Mouse (Mus musculus) central nervous system, embryonic 18 days (tissue): ENCODE measurements around the gene Olfr1242. TPM values are rescaled to one million over a fixed set of nuclear protein-coding genes. Genes with fewer than 3 reads are reported as not detected.

Source experiments
- polyA plus RNA-seq: library from polyadenylated mRNA; depleted of rRNA; stranded (reverse); fragments of >200 nt; gene quantifications from 2 replicates; pipeline ENCODE4 v1.2.3, GENCODE M21; 2012; rRNA removed

Gene Olfr1242
- not detected in 2 replicates for polyA plus RNA-seq

DNA sequence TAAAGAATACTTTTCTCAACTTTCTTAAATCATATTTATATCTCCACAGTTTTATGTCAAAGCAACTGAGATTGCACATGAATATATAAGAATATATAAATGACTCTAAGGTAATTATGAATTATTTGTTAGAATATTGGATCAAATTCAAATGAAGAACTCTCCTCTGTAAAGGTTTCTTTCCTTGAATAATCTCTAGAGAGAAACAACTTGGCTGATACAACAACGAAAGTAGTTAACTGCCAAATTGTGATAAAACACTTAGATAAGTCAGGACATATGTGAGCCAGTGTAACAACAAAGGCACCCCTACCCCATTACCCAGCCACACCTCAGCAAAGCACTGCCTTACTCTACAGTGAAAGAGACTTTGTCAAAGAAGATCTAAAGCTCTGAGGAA is at the start of gene Olfr1242:
Gene Olfr1242 (minus strand): TSS at position 101 of the 400 bp plus-strand sequence.

GRCm38 (mm10) chr2:89531387-89531786 is 33.3 kb upstream of the Olfr1242 start, which contains the start of gene Olfr1243:
Gene Olfr1243, minus strand, starts transcription at chr2:89531487.

GRCm38 (mm10) chr2:89487026-89487425 is 11.1 kb downstream of the Olfr1242 start, which contains the start of gene Olfr1241:
Gene Olfr1241, minus strand, starts transcription at chr2:89487126.

GRCm38 (mm10) chr2:89442900-89443299 is 55.2 kb downstream of the Olfr1242 start, which contains the start of gene Olfr1240:
Gene Olfr1240, minus strand, starts transcription at chr2:89443000.

Other genes with a start within 250 kb of the Olfr1242 start
- gene Olfr1228, start 244.3 kb downstream of the Olfr1242 start, polyA plus RNA-seq = not detected in 2 replicates
- gene Olfr1229, start 210.3 kb downstream of the Olfr1242 start, polyA plus RNA-seq = not detected in 2 replicates
- not detected in 2 replicates for gene Olfr1230, start 201.1 kb downstream of the Olfr1242 start, polyA plus RNA-seq
- not detected in 2 replicates for gene Olfr1231, start 191.3 kb downstream of the Olfr1242 start, polyA plus RNA-seq
- not detected in 2 replicates for gene Olfr1232, start 168.7 kb downstream of the Olfr1242 start, polyA plus RNA-seq
- not detected in 2 replicates for gene Olfr1233, start 155.9 kb downstream of the Olfr1242 start, polyA plus RNA-seq
- gene Olfr1234, start 133.5 kb downstream of the Olfr1242 start, polyA plus RNA-seq = not detected in 2 replicates
- gene Olfr1238, start 88.7 kb downstream of the Olfr1242 start, polyA plus RNA-seq = not detected in 2 replicates
- gene Olfr1239, start 77.9 kb downstream of the Olfr1242 start, polyA plus RNA-seq = not detected in 2 replicates
- gene Olfr1240, start 55.3 kb downstream of the Olfr1242 start, polyA plus RNA-seq = not detected in 2 replicates
- gene Olfr1241, start 11.2 kb downstream of the Olfr1242 start, polyA plus RNA-seq = not detected in 2 replicates
- not detected in 2 replicates for gene Olfr1243, start 33.2 kb upstream of the Olfr1242 start, polyA plus RNA-seq
- not detected in 2 replicates for gene Olfr1245, start 80.1 kb upstream of the Olfr1242 start, polyA plus RNA-seq
- gene Olfr1246, start 94.8 kb upstream of the Olfr1242 start, polyA plus RNA-seq = not detected in 2 replicates
- gene Olfr1247, start 115.8 kb upstream of the Olfr1242 start, polyA plus RNA-seq = not detected in 2 replicates
- gene Olfr1248, start 119.9 kb upstream of the Olfr1242 start, polyA plus RNA-seq = not detected in 2 replicates
- gene Olfr1249, start 136.6 kb upstream of the Olfr1242 start, polyA plus RNA-seq = not detected in 2 replicates
- not detected in 2 replicates for gene Olfr1250, start 163.1 kb upstream of the Olfr1242 start, polyA plus RNA-seq
- gene Olfr1251, start 173.6 kb upstream of the Olfr1242 start, polyA plus RNA-seq = not detected in 2 replicates
- gene Olfr1252, start 226.7 kb upstream of the Olfr1242 start, polyA plus RNA-seq = not detected in 2 replicates